Mouse (Mus musculus): ENCODE data around the gene Gm17535. TPM values are rescaled to one million over a fixed set of nuclear protein-coding genes. Genes with fewer than 3 reads are reported as not detected.
"Not testable (repeated sequence)": the region's sequence is repeated elsewhere in the genome, so short reads cannot be mapped to it uniquely, and the experiment has no call there.

Gm17535 gene
- not detected in 2 replicates for polyA plus RNA-seq (2015; fragmentation: Nextera tagmentation; extraction: Ambion mirVana)

DNA sequence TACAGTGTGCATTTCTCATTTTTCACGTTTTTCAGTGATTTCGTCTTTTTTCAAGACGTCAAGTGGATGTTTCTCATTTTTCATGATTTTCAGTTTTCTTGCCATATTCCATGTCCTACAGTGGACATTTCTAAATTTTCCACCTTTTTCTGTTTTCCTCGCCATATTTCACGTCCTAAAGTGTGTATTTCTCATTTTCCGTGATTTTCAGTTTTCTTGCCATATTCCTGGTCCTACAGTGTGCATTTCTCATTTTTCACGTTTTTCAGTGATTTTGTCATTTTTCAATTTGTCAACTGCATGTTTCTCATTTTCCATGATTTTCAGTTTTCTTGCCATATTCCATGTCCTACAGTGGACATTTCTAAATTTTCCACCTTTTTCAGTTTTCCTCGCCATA lies at the start of gene Gm17535:
Gene Gm17535 (plus strand): TSS at position 301 of the 400 bp plus-strand sequence.
- not testable (repeated sequence) for H3K9me3 ChIP-seq (replicated peaks; ENCODE audit: low read length); H3K9ac ChIP-seq (ENCODE audit: low read depth, low read length); ATAC-seq (replicated peaks; ENCODE audit: low FRiP score, low read depth); H3K36me3 ChIP-seq (ENCODE audit: insufficient read depth, low read length); H3K4me1 ChIP-seq (replicated peaks; ENCODE audit: insufficient read depth, low read length); H3K4me2 ChIP-seq (ENCODE audit: low read length); DNase-seq (ENCODE audit: low spot score); H3K4me3 ChIP-seq (replicated peaks; ENCODE audit: low read depth, low read length); H3K27me3 ChIP-seq (ENCODE audit: insufficient read depth, low read length); H3K27ac ChIP-seq
- no CpG with 5 or more reads among the region's 8 CpGs for WGBS

DNA sequence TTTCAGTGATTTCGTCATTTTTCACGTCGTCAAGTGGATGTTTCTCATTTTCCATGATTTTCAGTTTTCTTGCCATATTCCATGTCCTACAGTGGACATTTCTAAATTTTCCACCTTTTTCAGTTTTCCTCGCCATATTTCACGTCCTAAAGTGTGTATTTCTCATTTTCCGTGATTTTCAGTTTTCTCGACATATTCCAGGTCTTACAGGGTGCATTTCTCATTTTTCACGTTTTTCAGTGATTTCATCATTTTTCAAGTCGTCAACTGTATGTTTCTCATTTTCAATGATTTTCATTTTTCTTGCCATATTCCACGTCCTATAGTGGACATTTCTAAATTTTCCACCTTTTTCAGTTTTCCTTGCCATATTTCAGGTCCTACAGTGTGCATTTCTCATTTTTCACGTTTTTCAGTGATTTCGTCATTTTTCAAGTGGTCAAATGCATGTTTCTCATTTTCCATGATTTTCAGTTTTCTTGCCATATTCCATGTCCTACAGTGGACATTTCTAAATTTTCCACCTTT lies 33.9 kb upstream of the Gm17535 start, which contains the start of gene Gm10722:
Gene Gm10722 (plus strand): TSS at position 478 of the 528 bp plus-strand sequence.
- H3K4me2 ChIP-seq (ENCODE audit: low read length); ATAC-seq (replicated peaks; ENCODE audit: low FRiP score, low read depth): not testable (repeated sequence)
- 72% methylated on average over 12 of the region's 12 CpGs for WGBS

DNA sequence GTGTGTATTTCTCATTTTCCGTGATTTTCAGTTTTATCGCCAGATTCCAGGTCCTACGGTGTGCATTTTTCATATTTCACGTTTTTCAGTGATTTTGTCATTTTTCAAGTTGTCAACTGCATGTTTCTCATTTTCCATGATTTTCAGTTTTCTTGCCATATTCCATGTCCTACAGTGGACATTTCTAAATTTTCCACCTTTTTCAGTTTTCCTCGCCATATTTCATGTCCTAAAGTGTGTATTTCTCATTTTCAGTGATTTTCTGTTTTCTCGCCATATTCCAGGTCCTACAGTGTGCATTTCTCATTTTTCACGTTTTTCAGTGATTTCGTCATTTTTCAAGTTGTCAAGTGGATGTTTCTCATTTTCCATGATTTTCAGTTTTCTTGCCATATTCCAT lies 33.4 kb upstream of the Gm17535 start:
- not testable (repeated sequence) for H3K4me3 ChIP-seq (replicated peaks; ENCODE audit: low read depth, low read length); H3K4me2 ChIP-seq (ENCODE audit: low read length); DNase-seq (ENCODE audit: low spot score); H3K4me1 ChIP-seq (replicated peaks; ENCODE audit: insufficient read depth, low read length); ATAC-seq (replicated peaks; ENCODE audit: low FRiP score, low read depth); H3K27ac ChIP-seq; H3K9me3 ChIP-seq (replicated peaks; ENCODE audit: low read length); H3K36me3 ChIP-seq (ENCODE audit: insufficient read depth, low read length); H3K27me3 ChIP-seq (ENCODE audit: insufficient read depth, low read length); H3K9ac ChIP-seq (ENCODE audit: low read depth, low read length)
- WGBS, result 66% methylated on average over 8 of the region's 8 CpGs

More for the DNA sequence above, 33.9 kb upstream of the Gm17535 start, which contains the start of gene Gm10722:
- H3K9me3 ChIP-seq (replicated peaks; ENCODE audit: low read length); H3K36me3 ChIP-seq (ENCODE audit: insufficient read depth, low read length); H3K27ac ChIP-seq; H3K9ac ChIP-seq (ENCODE audit: low read depth, low read length); H3K4me3 ChIP-seq (replicated peaks; ENCODE audit: low read depth, low read length); H3K4me1 ChIP-seq (replicated peaks; ENCODE audit: insufficient read depth, low read length); H3K27me3 ChIP-seq (ENCODE audit: insufficient read depth, low read length): not testable (repeated sequence)
- DNase-seq (ENCODE audit: low spot score), result peak; percentile 7

DNA sequence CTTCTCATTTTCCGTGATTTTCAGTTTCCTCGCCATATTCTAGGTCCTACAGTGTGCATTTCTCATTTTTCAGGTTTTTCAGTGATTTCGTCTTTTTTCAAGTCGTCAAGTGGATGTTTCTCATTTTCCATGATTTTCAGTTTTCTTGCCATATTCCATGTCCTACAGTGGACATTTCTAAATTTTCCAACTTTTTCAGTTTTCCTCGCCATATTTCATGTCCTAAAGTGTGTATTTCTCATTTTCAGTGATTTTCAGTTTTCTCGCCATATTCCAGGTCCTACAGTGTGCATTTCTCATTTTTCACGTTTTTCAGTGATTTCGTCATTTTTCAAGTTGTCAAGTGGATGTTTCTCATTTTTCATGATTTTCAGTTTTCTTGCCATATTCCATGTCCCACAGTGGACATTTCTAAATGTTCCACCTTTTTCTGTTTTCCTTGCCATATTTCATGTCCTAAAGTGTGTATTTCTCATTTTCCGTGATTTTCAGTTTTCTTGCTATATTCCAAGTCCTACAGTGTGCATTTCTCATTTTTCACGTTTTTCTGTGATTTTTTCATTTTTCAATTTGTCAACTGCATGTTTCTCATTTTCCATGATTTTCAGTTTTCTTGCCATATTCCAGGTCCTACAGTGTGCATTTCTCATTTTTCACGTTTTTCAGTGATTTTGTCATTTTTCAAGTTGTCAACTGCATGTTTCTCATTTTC lies 32.3 kb upstream of the Gm17535 start:
- H3K27ac ChIP-seq; H3K36me3 ChIP-seq (ENCODE audit: insufficient read depth, low read length); H3K4me3 ChIP-seq (replicated peaks; ENCODE audit: low read depth, low read length); H3K9ac ChIP-seq (ENCODE audit: low read depth, low read length); H3K4me1 ChIP-seq (replicated peaks; ENCODE audit: insufficient read depth, low read length); H3K9me3 ChIP-seq (replicated peaks; ENCODE audit: low read length); H3K27me3 ChIP-seq (ENCODE audit: insufficient read depth, low read length); H3K4me2 ChIP-seq (ENCODE audit: low read length): not testable (repeated sequence)
- peak; percentile 3 for DNase-seq (ENCODE audit: low spot score)
- WGBS, result 62% methylated on average over 8 of the region's 11 CpGs
- ATAC-seq (replicated peaks; ENCODE audit: low FRiP score, low read depth), result peak; percentile 83

DNA sequence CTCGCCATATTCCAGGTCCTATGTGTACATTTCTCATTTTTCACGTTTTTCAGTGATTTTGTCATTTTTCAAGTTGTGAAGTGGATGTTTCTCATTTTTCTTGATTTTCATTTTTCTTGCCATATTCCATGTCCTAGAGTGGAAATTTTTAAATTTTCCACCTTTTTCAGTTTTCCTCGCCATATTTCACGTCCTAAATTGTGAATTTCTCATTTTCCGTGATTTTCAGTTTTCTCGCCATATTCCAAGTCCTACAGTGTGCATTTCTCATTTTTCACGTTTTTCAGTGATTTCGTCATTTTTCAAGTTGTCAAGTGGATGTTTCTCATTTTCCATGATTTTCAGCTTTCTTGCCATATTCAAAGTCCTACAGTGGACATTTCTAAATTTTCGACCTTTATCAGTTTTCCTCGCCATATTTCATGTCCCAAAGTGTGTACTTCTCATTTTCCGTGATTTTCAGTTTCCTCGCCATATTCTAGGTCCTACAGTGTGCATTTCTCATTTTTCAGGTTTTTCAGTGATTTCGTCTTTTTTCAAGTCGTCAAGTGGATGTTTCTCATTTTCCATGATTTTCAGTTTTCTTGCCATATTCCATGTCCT lies 31.5 kb upstream of the Gm17535 start, which contains the start of gene Gm11168:
Gene Gm11168 (plus strand): TSS at position 553 of the 603 bp plus-strand sequence.
- H3K27me3 ChIP-seq (ENCODE audit: insufficient read depth, low read length); H3K27ac ChIP-seq; H3K36me3 ChIP-seq (ENCODE audit: insufficient read depth, low read length); H3K9me3 ChIP-seq (replicated peaks; ENCODE audit: low read length); DNase-seq (ENCODE audit: low spot score); ATAC-seq (replicated peaks; ENCODE audit: low FRiP score, low read depth); H3K4me2 ChIP-seq (ENCODE audit: low read length); H3K4me1 ChIP-seq (replicated peaks; ENCODE audit: insufficient read depth, low read length); H3K9ac ChIP-seq (ENCODE audit: low read depth, low read length); H3K4me3 ChIP-seq (replicated peaks; ENCODE audit: low read depth, low read length): not testable (repeated sequence)
- 68% methylated on average over 6 of the region's 14 CpGs for WGBS

DNA sequence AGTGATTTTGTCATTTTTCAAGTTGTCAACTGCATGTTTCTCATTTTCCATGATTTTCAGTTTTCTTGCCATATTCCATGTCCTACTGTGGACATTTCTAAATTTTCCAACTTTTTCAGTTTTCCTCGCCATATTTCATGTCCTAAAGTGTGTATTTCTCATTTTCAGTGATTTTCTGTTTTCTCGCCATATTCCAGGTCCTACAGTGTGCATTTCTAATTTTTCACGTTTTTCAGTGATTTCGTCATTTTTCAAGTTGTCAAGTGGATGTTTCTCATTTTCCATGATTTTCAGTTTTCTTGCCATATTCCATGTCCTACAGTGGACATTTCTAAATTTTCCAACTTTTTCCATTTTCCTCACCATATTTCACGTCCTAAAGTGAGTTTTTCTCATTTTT lies 28.2 kb upstream of the Gm17535 start:
- not testable (repeated sequence) for H3K36me3 ChIP-seq (ENCODE audit: insufficient read depth, low read length); H3K9ac ChIP-seq (ENCODE audit: low read depth, low read length); H3K4me2 ChIP-seq (ENCODE audit: low read length); H3K9me3 ChIP-seq (replicated peaks; ENCODE audit: low read length); H3K4me3 ChIP-seq (replicated peaks; ENCODE audit: low read depth, low read length); H3K27ac ChIP-seq; DNase-seq (ENCODE audit: low spot score); ATAC-seq (replicated peaks; ENCODE audit: low FRiP score, low read depth); H3K27me3 ChIP-seq (ENCODE audit: insufficient read depth, low read length); H3K4me1 ChIP-seq (replicated peaks; ENCODE audit: insufficient read depth, low read length)
- 80% methylated on average over 1 of the region's 5 CpGs for WGBS

DNA sequence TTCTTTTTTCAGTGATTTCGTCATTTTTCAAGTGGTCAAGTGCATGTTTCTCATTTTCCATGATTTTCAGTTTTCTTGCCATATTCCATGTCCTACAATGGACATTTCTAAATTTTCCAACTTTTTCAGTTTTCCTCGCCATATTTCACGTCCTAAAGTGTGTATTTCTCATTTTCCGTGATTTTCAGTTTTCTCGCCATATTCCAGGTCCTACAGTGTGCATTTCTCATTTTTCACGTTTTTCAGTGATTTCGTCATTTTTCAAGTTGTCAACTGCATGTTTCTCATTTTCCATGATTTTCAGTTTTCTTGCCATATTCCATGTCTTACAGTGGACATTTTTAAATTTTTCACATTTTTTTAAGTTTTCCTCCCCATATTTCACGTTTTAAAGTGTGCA lies 27.8 kb upstream of the Gm17535 start:
- not testable (repeated sequence) for H3K4me2 ChIP-seq (ENCODE audit: low read length); H3K4me3 ChIP-seq (replicated peaks; ENCODE audit: low read depth, low read length); H3K36me3 ChIP-seq (ENCODE audit: insufficient read depth, low read length); H3K27ac ChIP-seq; H3K9me3 ChIP-seq (replicated peaks; ENCODE audit: low read length); DNase-seq (ENCODE audit: low spot score); H3K27me3 ChIP-seq (ENCODE audit: insufficient read depth, low read length); H3K4me1 ChIP-seq (replicated peaks; ENCODE audit: insufficient read depth, low read length); H3K9ac ChIP-seq (ENCODE audit: low read depth, low read length)
- peak; percentile 72 for ATAC-seq (replicated peaks; ENCODE audit: low FRiP score, low read depth)
- WGBS, result 78% methylated on average over 8 of the region's 8 CpGs

DNA sequence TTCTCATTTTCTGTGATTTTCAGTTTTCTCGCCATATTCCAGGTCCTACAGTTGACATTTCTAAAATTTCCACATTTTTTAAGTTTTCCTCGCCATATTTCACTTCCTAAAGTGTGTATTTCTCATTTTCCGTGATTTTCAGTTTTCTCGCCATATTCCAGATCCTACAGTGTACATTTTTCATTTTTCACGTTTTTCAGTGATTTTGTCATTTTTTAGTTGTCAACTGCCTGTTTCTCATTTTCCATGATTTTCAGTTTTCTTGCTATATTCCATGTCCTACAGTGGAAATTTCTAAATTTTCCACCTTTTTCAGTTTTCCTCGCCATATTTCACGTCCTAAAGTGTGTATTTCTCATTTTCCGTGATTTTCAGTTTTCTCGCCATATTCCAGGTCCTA lies 27.1 kb upstream of the Gm17535 start:
- H3K36me3 ChIP-seq (ENCODE audit: insufficient read depth, low read length); H3K4me2 ChIP-seq (ENCODE audit: low read length); H3K27me3 ChIP-seq (ENCODE audit: insufficient read depth, low read length); H3K27ac ChIP-seq; H3K4me3 ChIP-seq (replicated peaks; ENCODE audit: low read depth, low read length); H3K9me3 ChIP-seq (replicated peaks; ENCODE audit: low read length); H3K4me1 ChIP-seq (replicated peaks; ENCODE audit: insufficient read depth, low read length); H3K9ac ChIP-seq (ENCODE audit: low read depth, low read length): not testable (repeated sequence)
- 0 out of 2 replicates have a peak, but pooled peaks have one; percentile 20 for ATAC-seq (replicated peaks; ENCODE audit: low FRiP score, low read depth)
- DNase-seq (ENCODE audit: low spot score), result peak; percentile 16
- WGBS, result 76% methylated on average over 6 of the region's 9 CpGs

DNA sequence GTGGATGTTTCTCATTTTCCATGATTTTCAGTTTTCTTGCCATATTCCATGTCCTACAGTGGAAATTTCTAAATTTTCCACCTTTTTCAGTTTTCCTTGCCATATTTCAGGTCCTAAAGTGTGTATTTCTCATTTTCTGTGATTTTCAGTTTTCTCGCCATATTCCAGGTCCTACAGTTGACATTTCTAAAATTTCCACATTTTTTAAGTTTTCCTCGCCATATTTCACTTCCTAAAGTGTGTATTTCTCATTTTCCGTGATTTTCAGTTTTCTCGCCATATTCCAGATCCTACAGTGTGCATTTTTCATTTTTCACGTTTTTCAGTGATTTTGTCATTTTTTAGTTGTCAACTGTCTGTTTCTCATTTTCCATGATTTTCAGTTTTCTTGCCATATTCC lies 25.1 kb upstream of the Gm17535 start:
- not testable (repeated sequence) for H3K4me3 ChIP-seq (replicated peaks; ENCODE audit: low read depth, low read length); H3K9ac ChIP-seq (ENCODE audit: low read depth, low read length); H3K27ac ChIP-seq; DNase-seq (ENCODE audit: low spot score); H3K4me1 ChIP-seq (replicated peaks; ENCODE audit: insufficient read depth, low read length); H3K9me3 ChIP-seq (replicated peaks; ENCODE audit: low read length); H3K4me2 ChIP-seq (ENCODE audit: low read length); H3K36me3 ChIP-seq (ENCODE audit: insufficient read depth, low read length); H3K27me3 ChIP-seq (ENCODE audit: insufficient read depth, low read length)
- no CpG with 5 or more reads among the region's 5 CpGs for WGBS
- peak; percentile 51 for ATAC-seq (replicated peaks; ENCODE audit: low FRiP score, low read depth)
